Mouse (Mus musculus): ENCODE results near the gene Olfr356. TPM values are rescaled to one million over a fixed set of nuclear protein-coding genes. Genes with fewer than 3 reads are reported as not detected.

The Olfr356 gene
- total RNA-seq, 1 experiment = not detected

Other genes starting within 250 kb of the Olfr356 start
- gene Olfr347, start 205.2 kb upstream of the Olfr356 start, total RNA-seq (2012; rRNA removed) = not detected in 2 replicates
- gene Olfr348, start 152.8 kb upstream of the Olfr356 start, total RNA-seq (2012; rRNA removed) = not detected in 2 replicates
- not detected in 2 replicates for gene Olfr50, start 146.6 kb upstream of the Olfr356 start, total RNA-seq (2012; rRNA removed)
- gene Olfr3, start 120.1 kb upstream of the Olfr356 start, total RNA-seq (2012; rRNA removed) = not detected in 2 replicates
- gene Olfr350, start 90.8 kb upstream of the Olfr356 start, total RNA-seq (2012; rRNA removed) = not detected in 2 replicates
- gene Olfr351, start 74.5 kb upstream of the Olfr356 start, total RNA-seq (2012; rRNA removed) = not detected in 2 replicates
- gene Olfr352, start 68.7 kb upstream of the Olfr356 start, total RNA-seq (2012; rRNA removed) = not detected in 2 replicates
- gene Olfr353, start 44.2 kb upstream of the Olfr356 start, total RNA-seq (2012; rRNA removed) = not detected in 2 replicates
- not detected in 2 replicates for gene Olfr354, start 31.4 kb upstream of the Olfr356 start, total RNA-seq (2012; rRNA removed)
- gene Olfr355, start 8.2 kb upstream of the Olfr356 start, total RNA-seq (2012; rRNA removed) = not detected in 2 replicates
- gene Olfr357, start 56.7 kb downstream of the Olfr356 start, total RNA-seq (2012; rRNA removed) = not detected in 2 replicates
- not detected in 2 replicates for gene Olfr358, start 72.2 kb downstream of the Olfr356 start, total RNA-seq (2012; rRNA removed)
- gene Olfr360, start 128.6 kb downstream of the Olfr356 start, total RNA-seq (2012; rRNA removed) = not detected in 2 replicates
- gene Olfr361, start 152.2 kb downstream of the Olfr356 start, total RNA-seq (2012; rRNA removed) = not detected in 2 replicates
- gene Olfr362, start 180.8 kb downstream of the Olfr356 start, total RNA-seq (2012; rRNA removed) = not detected in 2 replicates
- gene Olfr364-ps1, start 202.2 kb downstream of the Olfr356 start, total RNA-seq (2012; rRNA removed) = not detected in 2 replicates

All from ES-E14 (cell line).